Mouse (Mus musculus) testis, adult 2 months (tissue): ENCODE data around the gene Hist3h2a.

Experiments used
- CTCF ChIP-seq: fragments of 200-500 bp; IDR thresholded peaks from 2 replicates; pipeline ENCODE4 v1.5.1; 2012; ENCODE audit warnings: low read depth, mild to moderate bottlenecking, inconsistent platforms, low read length, moderate library complexity; ENCODE audit not compliant: control insufficient read depth, insufficient read depth, insufficient replicate concordance
- POLR2A ChIP-seq: fragments of 200-500 bp; IDR thresholded peaks from 2 replicates; pipeline ENCODE4 v1.6.1; 2012; ENCODE audit warnings: low read depth, mild to moderate bottlenecking, inconsistent platforms, low read length, moderate library complexity; ENCODE audit not compliant: control insufficient read depth

DNA sequence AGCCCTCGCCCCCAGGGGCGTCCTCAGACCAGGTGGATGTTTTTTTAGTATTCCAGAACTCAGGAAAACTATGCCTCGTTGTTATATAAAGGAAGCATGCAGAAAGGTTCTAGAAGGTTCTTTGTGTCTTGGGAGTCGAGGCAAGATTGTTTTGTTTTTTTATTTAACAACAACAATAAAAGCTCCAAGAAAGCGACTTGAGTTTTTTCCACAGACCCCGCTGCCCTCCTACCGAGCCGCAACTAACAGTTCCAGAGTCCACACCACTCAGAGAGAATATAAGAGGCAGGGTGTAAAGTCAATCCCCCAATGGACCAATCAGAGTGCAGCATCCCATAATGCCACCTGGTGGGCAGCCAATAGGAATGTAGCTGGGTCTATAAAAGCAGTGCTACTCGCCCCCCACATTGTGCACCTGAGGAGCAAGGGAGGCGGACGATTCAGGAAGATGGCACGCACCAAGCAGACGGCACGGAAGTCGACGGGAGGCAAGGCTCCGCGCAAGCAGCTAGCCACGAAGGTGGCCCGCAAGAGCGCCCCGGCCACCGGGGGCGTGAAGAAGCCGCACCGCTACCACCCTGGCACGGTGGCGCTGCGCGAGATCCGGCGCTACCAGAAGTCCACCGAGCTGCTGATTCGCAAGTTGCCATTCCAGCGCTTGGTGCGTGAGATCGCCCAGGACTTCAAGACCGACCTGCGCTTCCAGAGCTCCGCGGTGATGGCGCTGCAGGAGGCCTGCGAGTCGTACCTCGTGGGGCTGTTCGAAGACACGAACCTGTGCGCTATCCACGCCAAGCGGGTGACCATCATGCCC, 7.1 kb downstream of the Hist3h2a start:
- TF ChIP-seq POLR2A (peak; percentile 100), CTCF (peak; percentile 6; the same call in 1 of the 2 replicates)
